Mouse (Mus musculus): ENCODE data around the gene Esyt1. TPM values are rescaled to one million over a fixed set of nuclear protein-coding genes. Genes with fewer than 3 reads are reported as not detected.

Gene Esyt1
- polyA plus RNA-seq, 1 experiment: not detected

DNA sequence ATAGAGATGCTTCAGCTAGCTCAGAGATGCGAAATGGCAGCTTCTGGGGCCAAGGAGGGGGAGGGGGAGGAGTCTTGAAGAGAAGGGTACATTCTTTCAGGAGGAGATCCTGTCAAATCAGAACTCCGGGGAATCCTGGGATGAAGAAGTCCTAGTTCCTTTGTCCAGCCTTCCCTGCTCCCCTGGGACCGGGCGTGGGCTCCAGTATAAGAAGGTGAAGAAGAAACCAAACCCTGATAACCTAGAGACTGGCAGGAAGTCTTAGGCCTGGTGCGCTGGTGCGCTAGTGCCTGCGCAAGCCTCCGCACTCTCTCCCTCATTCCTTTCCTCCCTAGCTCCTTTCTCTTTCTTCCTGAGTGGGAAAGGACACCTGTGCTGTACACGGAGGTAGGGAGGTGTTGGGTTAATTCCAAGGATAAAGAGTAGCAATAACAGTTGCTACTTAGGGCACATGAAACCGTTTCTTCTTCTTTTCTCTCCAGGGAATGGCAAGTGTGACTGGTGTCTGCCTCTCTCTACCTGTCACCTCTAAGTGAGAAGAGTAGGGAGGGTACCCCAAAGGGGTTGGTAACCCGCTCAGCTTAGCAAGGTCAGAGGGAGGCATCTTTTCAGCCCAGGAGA lies 1.4 kb downstream of the Esyt1 start:
- Histone ChIP-seq H3K4me3 (ENCODE audit: insufficient read depth, low read depth, low read length) (peak overlapping the region; percentile 80), H3K4me1 (ENCODE audit: control insufficient read depth, insufficient read depth, low read length) (peaks cover 8% of the 10 kb centered on the region), H3K27ac (ENCODE audit: insufficient read depth, low read depth, low read length) (no peak overlapping the region)
- WGBS: 59% methylated on average over 11 of the region's 11 CpGs
- no peak for TF ChIP-seq POLR2A (IDR thresholded peaks at IDR 0.05; ENCODE audit: insufficient read depth, low read depth, low read length)
- no peak for TF ChIP-seq CTCF (IDR thresholded peaks at IDR 0.05; ENCODE audit: insufficient read depth, low read depth, low read length)

DNA sequence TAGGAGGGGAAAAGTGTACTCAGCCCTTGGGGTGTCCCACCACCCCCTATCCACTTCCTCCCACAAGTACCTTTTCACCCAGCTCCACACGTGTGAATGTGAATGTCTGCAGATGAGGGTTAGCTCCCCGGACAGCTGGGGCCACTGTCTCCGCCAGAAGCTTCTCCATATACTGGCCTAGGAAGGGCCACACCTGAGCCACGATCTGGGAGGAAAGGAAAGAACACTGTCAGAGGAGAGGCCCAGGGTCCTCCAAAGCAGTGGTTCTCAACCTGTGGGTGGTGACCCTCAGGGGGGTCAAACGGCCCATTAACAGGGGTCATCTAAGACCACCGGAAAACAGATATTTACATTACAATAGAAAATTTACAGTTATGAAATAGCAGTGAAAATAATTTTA lies 3.3 kb downstream of the Esyt1 start:
- no peak overlapping the region for H3K27ac ChIP-seq (ENCODE audit: insufficient read depth, low read depth, low read length)
- WGBS: 84% methylated on average over 6 of the region's 6 CpGs

DNA sequence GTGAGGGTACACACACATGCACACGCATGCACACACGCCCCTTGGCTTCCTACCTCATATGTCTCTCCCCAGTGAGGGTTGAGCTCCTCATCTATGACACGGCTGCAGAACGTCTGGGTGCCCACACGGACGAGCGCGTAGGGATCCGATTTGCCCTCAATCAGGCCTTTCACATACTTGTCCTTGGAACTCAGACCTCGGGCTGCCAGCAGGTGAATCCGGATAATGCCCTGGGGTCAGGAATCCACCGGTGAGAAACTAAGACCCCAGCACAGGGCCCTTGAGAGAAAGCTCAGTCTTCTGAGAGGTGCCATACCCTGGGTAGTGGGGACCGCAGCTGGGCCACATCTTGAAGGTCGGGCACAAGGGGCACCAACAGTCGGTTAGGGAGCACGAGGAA lies 5.1 kb downstream of the Esyt1 start:
- TF ChIP-seq CTCF (IDR thresholded peaks at IDR 0.05; ENCODE audit: insufficient read depth, low read depth, low read length) (no peak), POLR2A (IDR thresholded peaks at IDR 0.05; ENCODE audit: insufficient read depth, low read depth, low read length) (no peak)
- Histone ChIP-seq H3K4me1 (ENCODE audit: control insufficient read depth, insufficient read depth, low read length) (peaks cover 6% of the 10 kb centered on the region; the same call in 1 of the 2 replicates), H3K4me3 (ENCODE audit: insufficient read depth, low read depth, low read length) (no peak overlapping the region), H3K27ac (ENCODE audit: insufficient read depth, low read depth, low read length) (no peak overlapping the region)
- 90% methylated on average over 16 of the region's 16 CpGs for WGBS

More for the DNA sequence above, 3.3 kb downstream of the Esyt1 start:
- TF ChIP-seq POLR2A (IDR thresholded peaks at IDR 0.05; ENCODE audit: insufficient read depth, low read depth, low read length) (no peak), CTCF (IDR thresholded peaks at IDR 0.05; ENCODE audit: insufficient read depth, low read depth, low read length) (no peak)
- Histone ChIP-seq H3K4me1 (ENCODE audit: control insufficient read depth, insufficient read depth, low read length) (peaks cover 8% of the 10 kb centered on the region), H3K4me3 (ENCODE audit: insufficient read depth, low read depth, low read length) (no peak overlapping the region)

DNA sequence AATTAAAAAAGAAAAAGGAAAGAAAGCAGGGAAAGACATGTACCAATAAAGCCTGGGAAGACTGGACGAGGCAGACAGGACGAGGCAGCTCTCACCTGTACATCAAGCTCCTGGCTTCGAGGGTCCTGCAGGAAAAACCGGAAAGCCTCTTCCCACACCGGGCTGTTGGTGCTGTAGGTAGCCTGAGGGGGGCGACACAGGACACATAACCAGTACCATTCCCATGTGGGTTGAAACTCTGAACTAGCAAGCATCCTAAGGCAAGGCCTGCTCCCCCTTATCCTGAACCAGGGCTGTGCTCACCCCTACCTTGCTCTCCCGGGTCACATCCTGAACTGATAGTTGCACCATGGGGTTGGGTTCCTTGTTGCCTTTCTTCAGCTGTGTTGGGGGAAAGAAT lies 6.8 kb downstream of the Esyt1 start:
- no peak overlapping the region for H3K4me3 ChIP-seq (ENCODE audit: insufficient read depth, low read depth, low read length)
- WGBS: 79% methylated on average over 7 of the region's 7 CpGs
- H3K27ac ChIP-seq (ENCODE audit: insufficient read depth, low read depth, low read length): no peak overlapping the region
- no peak for TF ChIP-seq POLR2A (IDR thresholded peaks at IDR 0.05; ENCODE audit: insufficient read depth, low read depth, low read length)
- peak; percentile 21; the same call in 1 of the 2 replicates for TF ChIP-seq CTCF (IDR thresholded peaks at IDR 0.05; ENCODE audit: insufficient read depth, low read depth, low read length)
- H3K4me1 ChIP-seq (ENCODE audit: control insufficient read depth, insufficient read depth, low read length): no peaks in the 10 kb centered on the region

DNA sequence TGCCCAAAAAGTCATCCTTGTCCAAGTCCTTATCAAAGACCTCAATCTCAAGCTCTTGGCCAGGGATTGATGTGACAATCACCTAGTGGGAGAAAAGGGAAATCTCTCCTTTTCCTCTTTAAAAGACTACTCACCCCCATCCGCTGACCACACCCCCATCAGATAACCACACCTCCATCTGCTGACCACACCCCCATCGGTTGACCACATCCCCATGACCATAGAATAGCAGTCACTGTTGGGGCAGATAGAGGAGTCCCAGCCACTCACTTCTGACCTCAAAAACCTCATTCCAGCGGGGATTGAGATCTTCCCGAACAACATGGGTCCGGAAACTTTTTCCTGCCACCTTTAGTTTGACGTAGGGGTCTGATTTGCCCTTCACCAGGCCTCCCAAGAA lies 9.0 kb downstream of the Esyt1 start:
- H3K27ac ChIP-seq (ENCODE audit: insufficient read depth, low read depth, low read length): no peak overlapping the region
- WGBS: 45% methylated on average over 6 of the region's 6 CpGs
- no peaks in the 10 kb centered on the region for H3K4me1 ChIP-seq (ENCODE audit: control insufficient read depth, insufficient read depth, low read length)
- no peak overlapping the region for H3K4me3 ChIP-seq (ENCODE audit: insufficient read depth, low read depth, low read length)
- TF ChIP-seq CTCF (IDR thresholded peaks at IDR 0.05; ENCODE audit: insufficient read depth, low read depth, low read length) (no peak), POLR2A (IDR thresholded peaks at IDR 0.05; ENCODE audit: insufficient read depth, low read depth, low read length) (no peak)

DNA sequence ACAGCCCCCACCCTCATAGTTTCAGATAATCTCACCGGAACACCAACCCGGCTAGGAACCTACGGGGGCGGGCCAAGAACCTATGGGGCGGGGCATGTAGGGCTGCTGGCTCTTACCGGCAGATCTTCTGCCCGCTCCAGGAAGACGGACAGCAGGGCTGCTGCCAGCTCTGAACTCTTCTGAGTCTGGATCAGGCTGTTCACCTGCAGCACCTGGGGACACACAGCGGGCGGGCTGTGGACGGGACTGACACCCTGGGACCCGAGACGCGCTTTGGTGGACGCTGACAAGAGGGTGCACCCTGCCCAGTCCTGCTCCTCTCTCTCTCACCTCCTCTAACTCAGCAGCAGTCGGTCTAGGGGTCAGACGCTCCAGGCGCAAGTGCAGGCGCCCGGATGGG lies 9.6 kb downstream of the Esyt1 start:
- no peaks in the 10 kb centered on the region for H3K4me1 ChIP-seq (ENCODE audit: control insufficient read depth, insufficient read depth, low read length)
- H3K27ac ChIP-seq (ENCODE audit: insufficient read depth, low read depth, low read length): no peak overlapping the region
- WGBS: 39% methylated on average over 20 of the region's 20 CpGs
- no peak overlapping the region for H3K4me3 ChIP-seq (ENCODE audit: insufficient read depth, low read depth, low read length)
- no peak for TF ChIP-seq POLR2A (IDR thresholded peaks at IDR 0.05; ENCODE audit: insufficient read depth, low read depth, low read length)
- TF ChIP-seq CTCF (IDR thresholded peaks at IDR 0.05; ENCODE audit: insufficient read depth, low read depth, low read length): no peak

DNA sequence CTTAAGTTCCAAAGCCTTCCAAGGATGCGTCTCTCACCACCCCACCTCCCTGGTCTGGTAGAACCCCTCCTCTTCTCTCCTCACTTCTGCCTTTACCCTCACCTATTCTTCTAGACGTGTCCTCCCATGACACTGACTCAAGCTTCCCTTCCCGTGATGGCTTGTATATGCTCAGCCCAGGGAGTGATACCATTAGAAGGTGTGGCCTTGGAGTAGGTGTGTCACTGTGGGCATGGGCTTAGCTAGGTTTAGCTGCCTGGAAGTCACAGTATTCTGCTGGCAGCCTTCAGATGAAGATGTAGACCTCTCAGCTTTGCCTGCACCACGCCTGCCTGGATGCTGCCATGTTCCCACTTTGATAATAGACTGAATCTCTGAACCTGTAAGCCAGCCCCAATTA lies 10.6 kb downstream of the Esyt1 start:
- WGBS: 88% methylated on average over 4 of the region's 4 CpGs
- Histone ChIP-seq H3K4me3 (ENCODE audit: insufficient read depth, low read depth, low read length) (no peak overlapping the region), H3K4me1 (ENCODE audit: control insufficient read depth, insufficient read depth, low read length) (no peaks in the 10 kb centered on the region), H3K27ac (ENCODE audit: insufficient read depth, low read depth, low read length) (no peak overlapping the region)
- TF ChIP-seq POLR2A (IDR thresholded peaks at IDR 0.05; ENCODE audit: insufficient read depth, low read depth, low read length): no peak
- TF ChIP-seq CTCF (IDR thresholded peaks at IDR 0.05; ENCODE audit: insufficient read depth, low read depth, low read length): no peak

DNA sequence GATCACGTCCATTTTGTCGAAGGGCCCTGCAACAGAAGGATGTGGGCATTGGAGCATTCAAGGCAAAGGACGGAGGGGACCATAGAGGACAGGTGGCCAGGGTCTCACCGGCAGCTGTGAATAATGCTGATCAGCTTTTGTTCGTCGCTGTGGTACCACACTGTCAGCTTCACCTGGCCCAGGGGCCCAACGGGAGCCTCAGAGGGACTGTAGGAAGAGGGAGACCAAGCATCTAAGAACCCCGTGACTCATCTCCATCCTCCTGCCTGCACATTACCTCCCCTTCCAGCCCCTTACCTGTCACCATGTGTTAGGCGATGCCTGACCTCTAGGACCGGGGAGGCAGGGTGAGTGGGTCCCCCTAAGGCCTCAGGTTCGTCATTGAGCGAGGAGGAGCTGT lies 13.9 kb downstream of the Esyt1 start:
- 83% methylated on average over 12 of the region's 12 CpGs for WGBS
- no peak overlapping the region for H3K4me3 ChIP-seq (ENCODE audit: insufficient read depth, low read depth, low read length)
- H3K4me1 ChIP-seq (ENCODE audit: control insufficient read depth, insufficient read depth, low read length): no peaks in the 10 kb centered on the region
- no peak overlapping the region for H3K27ac ChIP-seq (ENCODE audit: insufficient read depth, low read depth, low read length)
- TF ChIP-seq POLR2A (IDR thresholded peaks at IDR 0.05; ENCODE audit: insufficient read depth, low read depth, low read length) (no peak), CTCF (IDR thresholded peaks at IDR 0.05; ENCODE audit: insufficient read depth, low read depth, low read length) (no peak)

DNA sequence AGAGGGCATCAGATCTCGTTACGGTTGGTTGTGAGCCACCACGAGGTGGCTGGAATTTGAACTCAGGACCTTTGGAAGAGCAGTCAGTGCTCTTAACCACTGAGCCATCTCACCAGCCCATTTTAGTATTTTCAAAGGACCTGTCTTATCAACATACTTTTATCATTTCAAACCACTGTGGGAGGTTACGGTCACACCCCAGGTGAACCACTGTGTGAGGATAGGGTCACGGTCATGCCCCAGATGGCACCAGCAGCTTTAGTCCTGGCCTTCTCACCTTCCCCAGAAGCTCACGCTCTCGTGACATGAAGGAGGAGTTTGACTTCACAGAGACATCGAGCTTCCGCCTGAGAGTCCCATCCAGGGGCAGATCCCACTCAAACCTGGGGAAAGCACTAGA lies 14.5 kb downstream of the Esyt1 start:
- H3K27ac ChIP-seq (ENCODE audit: insufficient read depth, low read depth, low read length): no peak overlapping the region
- H3K4me1 ChIP-seq (ENCODE audit: control insufficient read depth, insufficient read depth, low read length): no peaks in the 10 kb centered on the region
- H3K4me3 ChIP-seq (ENCODE audit: insufficient read depth, low read depth, low read length): no peak overlapping the region
- 92% methylated on average over 9 of the region's 9 CpGs for WGBS
- TF ChIP-seq CTCF (IDR thresholded peaks at IDR 0.05; ENCODE audit: insufficient read depth, low read depth, low read length) (no peak), POLR2A (IDR thresholded peaks at IDR 0.05; ENCODE audit: insufficient read depth, low read depth, low read length) (no peak)

DNA sequence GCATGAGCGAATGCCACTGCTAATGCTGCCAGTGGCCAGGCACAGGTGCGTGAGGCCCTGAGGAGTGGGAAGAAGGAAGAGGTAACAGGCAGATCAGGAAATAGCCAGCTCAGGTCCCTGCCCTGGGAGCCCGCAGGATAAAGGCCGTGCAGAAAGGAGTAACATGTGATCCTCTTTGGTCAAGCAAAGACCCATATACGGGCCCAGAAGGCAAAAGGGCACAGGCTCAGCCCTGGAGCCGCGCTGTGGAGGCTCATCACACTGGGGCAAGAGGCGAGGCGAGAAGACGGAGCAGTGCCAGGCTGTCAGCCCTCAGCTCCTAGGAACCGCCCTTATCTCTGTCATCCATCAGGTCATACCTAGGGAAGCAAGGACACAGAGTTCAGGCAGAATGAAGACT lies 15.4 kb downstream of the Esyt1 start:
- TF ChIP-seq POLR2A (IDR thresholded peaks at IDR 0.05; ENCODE audit: insufficient read depth, low read depth, low read length) (no peak), CTCF (IDR thresholded peaks at IDR 0.05; ENCODE audit: insufficient read depth, low read depth, low read length) (no peak)
- H3K27ac ChIP-seq (ENCODE audit: insufficient read depth, low read depth, low read length): no peak overlapping the region
- 89% methylated on average over 11 of the region's 11 CpGs for WGBS
- H3K4me3 ChIP-seq (ENCODE audit: insufficient read depth, low read depth, low read length): no peak overlapping the region
- H3K4me1 ChIP-seq (ENCODE audit: control insufficient read depth, insufficient read depth, low read length): no peaks in the 10 kb centered on the region

All from olfactory bulb, adult 2 months (tissue).